Mouse (Mus musculus) midbrain, embryonic 12.5 days (tissue): ENCODE measurements around the gene Vipr1. TPM values are rescaled to one million over a fixed set of nuclear protein-coding genes. Genes with fewer than 3 reads are reported as not detected.

Source experiments
- ATAC-seq: fragments of 200-750 bp; cut with Nextera tagmentation; 2 replicates; pipeline ENCODE4 v1.8.0; 2017; ENCODE audit warnings: low read depth, moderate TSS enrichment, moderate library complexity; ENCODE audit not compliant: low FRiP score
- H3K27ac ChIP-seq: fragments of 300-500 bp; sonication (generic); replicated peaks from 2 replicates; pipeline ENCODE4 v1.5.1; 2016; ENCODE audit warnings: mild to moderate bottlenecking
- H3K27me3 ChIP-seq: fragments of 300-500 bp; sonication (generic); 2 replicates; pipeline ENCODE4 v1.6.1; 2016; ENCODE audit warnings: mild to moderate bottlenecking
- H3K36me3 ChIP-seq: fragments of 300-500 bp; sonication (generic); 2 replicates; pipeline ENCODE4 v1.6.1; 2016
- H3K4me1 ChIP-seq: fragments of 300-500 bp; sonication (generic); 2 replicates; pipeline ENCODE4 v1.6.1; 2016
- H3K4me2 ChIP-seq: fragments of 300-500 bp; sonication (generic); replicated peaks from 2 replicates; pipeline ENCODE4 v1.6.1; 2016; ENCODE audit warnings: mild to moderate bottlenecking, moderate library complexity
- H3K4me3 ChIP-seq: fragments of 300-500 bp; sonication (generic); 2 replicates; pipeline ENCODE4 v1.5.1; 2016; ENCODE audit warnings: mild to moderate bottlenecking
- H3K9ac ChIP-seq: fragments of 300-500 bp; sonication (generic); replicated peaks from 2 replicates; pipeline ENCODE4 v1.6.1; 2016; ENCODE audit warnings: mild to moderate bottlenecking, moderate library complexity
- H3K9me3 ChIP-seq: fragments of 300-500 bp; sonication (generic); 2 replicates; pipeline ENCODE4 v1.6.1; 2016; ENCODE audit warnings: mild to moderate bottlenecking
- WGBS: fragments of 180-500 bp; shearing (Covaris S2); methylation state at CpG from one replicate; pipeline ENCODE4 v1.1.7; 2016; 5-methylcytosine and 5-hydroxymethylcytosine counted together
- polyA plus RNA-seq: library from polyadenylated mRNA; unstranded; fragments of >200 nt; fragmentation: Nextera tagmentation; extraction: Ambion mirVana; gene quantifications from 2 replicates; pipeline ENCODE4 v1.2.1, GENCODE M21; 2016

Gene Vipr1
- polyA plus RNA-seq, 1 experiment from 2014 or later: 0.18 TPM

- 48% methylated on average over 16 of the region's 16 CpGs for WGBS
- Histone ChIP-seq H3K36me3 (no peaks in the 10 kb centered on the region), H3K9ac (no peak overlapping the region), H3K4me1 (peaks cover 21% of the 10 kb centered on the region; the same call in 1 of the 2 replicates), H3K4me2 (no peak overlapping the region), H3K27me3 (peaks cover 78% of the 10 kb centered on the region), H3K4me3 (no peak overlapping the region), H3K9me3 (no peaks in the 10 kb centered on the region), H3K27ac (no peak overlapping the region)
- no peak for ATAC-seq
Measured at GRCm38 (mm10) chr9:121639790-121640189, 2.7 kb upstream of the Vipr1 start.

DNA sequence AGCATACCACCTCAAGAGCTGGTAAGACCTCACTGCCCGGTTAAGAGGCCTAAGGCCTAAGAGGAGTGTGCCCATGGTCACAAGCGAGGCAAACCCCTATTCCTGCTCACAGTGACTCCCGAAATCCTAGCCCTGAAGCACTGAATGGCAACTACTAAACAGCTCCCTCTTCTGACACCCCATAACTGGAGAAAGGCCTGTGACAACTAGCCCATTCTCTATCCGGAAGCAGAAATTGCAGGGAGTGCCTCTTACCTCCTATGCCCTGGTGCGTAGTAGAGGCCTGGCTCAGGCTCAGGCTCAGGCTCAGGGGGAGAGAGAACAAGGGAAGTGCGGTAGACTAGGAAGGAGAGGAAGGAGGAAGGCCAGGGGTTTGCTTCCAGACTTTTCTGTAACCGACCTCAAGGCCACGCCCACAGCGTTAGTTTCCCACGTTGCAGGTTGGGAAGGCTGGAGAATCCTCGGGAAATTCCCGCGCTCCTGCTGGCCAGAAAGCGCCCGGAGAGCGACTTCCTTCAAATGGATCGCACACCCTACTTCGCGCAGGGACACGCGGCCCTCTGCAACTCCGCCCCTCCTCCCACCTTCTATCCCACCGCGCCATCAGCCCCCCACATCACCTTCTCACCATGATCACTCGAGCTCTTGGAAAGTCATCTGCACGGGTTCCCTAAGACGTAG, 1.1 kb upstream of the Vipr1 start:
- WGBS: 12% methylated on average over 27 of the region's 27 CpGs
- Histone ChIP-seq H3K9ac (peak overlapping the region; percentile 49; the same call in 1 of the 2 replicates), H3K4me3 (peak overlapping the region; percentile 49), H3K4me2 (peak overlapping the region; percentile 75), H3K27ac (no peak overlapping the region), H3K27me3 (peaks cover 78% of the 10 kb centered on the region), H3K36me3 (no peaks in the 10 kb centered on the region), H3K9me3 (no peaks in the 10 kb centered on the region), H3K4me1 (peaks cover 21% of the 10 kb centered on the region; the same call in 1 of the 2 replicates)
- ATAC-seq: no peak

- Histone ChIP-seq H3K4me1 (peaks cover 21% of the 10 kb centered on the region; the same call in 1 of the 2 replicates), H3K27me3 (peaks cover 78% of the 10 kb centered on the region), H3K4me2 (peak within 1 kb of the TSS; percentile 75), H3K9me3 (no peaks in the 10 kb centered on the region), H3K4me3 (peak within 1 kb of the TSS; percentile 49), H3K36me3 (no peaks in the 10 kb centered on the region), H3K27ac (no peak within 1 kb of the TSS), H3K9ac (peak within 1 kb of the TSS; percentile 49)
- ATAC-seq: peak; percentile 51
- under 1% methylated on average over 26 of the region's 26 CpGs for WGBS
Measured at GRCm38 (mm10) chr9:121642001-121642400, 515 bp upstream of the Vipr1 start, which contains the start of gene Lyzl4. TSS of gene Lyzl4 (minus strand) at chr9:121642096.

GRCm38 (mm10) chr9:121644855-121645254, 2.3 kb downstream of the Vipr1 start:
- peaks cover 21% of the 10 kb centered on the region; the same call in 1 of the 2 replicates for H3K4me1 ChIP-seq
- 76% methylated on average over 3 of the region's 3 CpGs for WGBS
- no peak overlapping the region for H3K9ac ChIP-seq
- H3K9me3 ChIP-seq: no peaks in the 10 kb centered on the region
- H3K36me3 ChIP-seq: no peaks in the 10 kb centered on the region
- ATAC-seq: no peak
- peaks cover 55% of the 10 kb centered on the region for H3K27me3 ChIP-seq
- no peak overlapping the region for H3K4me2 ChIP-seq
- H3K27ac ChIP-seq: no peak overlapping the region
- no peak overlapping the region for H3K4me3 ChIP-seq

GRCm38 (mm10) chr9:121647026-121647425, 4.5 kb downstream of the Vipr1 start:
- ATAC-seq: no peak
- Histone ChIP-seq H3K9me3 (no peaks in the 10 kb centered on the region), H3K36me3 (no peaks in the 10 kb centered on the region), H3K27ac (no peak overlapping the region), H3K9ac (no peak overlapping the region), H3K4me3 (no peak overlapping the region), H3K27me3 (peaks cover 33% of the 10 kb centered on the region), H3K4me1 (peaks cover 13% of the 10 kb centered on the region; the same call in 1 of the 2 replicates), H3K4me2 (no peak overlapping the region)
- 85% methylated on average over 7 of the region's 7 CpGs for whole genome bisulfite sequencing

- ATAC-seq: no peak
- Histone ChIP-seq H3K9ac (no peak overlapping the region), H3K4me3 (no peak overlapping the region), H3K27ac (no peak overlapping the region), H3K9me3 (no peaks in the 10 kb centered on the region), H3K36me3 (no peaks in the 10 kb centered on the region), H3K4me2 (no peak overlapping the region), H3K27me3 (no peaks in the 10 kb centered on the region), H3K4me1 (no peaks in the 10 kb centered on the region)
- 88% methylated on average over 10 of the region's 10 CpGs for WGBS
Measured at GRCm38 (mm10) chr9:121653668-121654067, 11.2 kb downstream of the Vipr1 start.

DNA sequence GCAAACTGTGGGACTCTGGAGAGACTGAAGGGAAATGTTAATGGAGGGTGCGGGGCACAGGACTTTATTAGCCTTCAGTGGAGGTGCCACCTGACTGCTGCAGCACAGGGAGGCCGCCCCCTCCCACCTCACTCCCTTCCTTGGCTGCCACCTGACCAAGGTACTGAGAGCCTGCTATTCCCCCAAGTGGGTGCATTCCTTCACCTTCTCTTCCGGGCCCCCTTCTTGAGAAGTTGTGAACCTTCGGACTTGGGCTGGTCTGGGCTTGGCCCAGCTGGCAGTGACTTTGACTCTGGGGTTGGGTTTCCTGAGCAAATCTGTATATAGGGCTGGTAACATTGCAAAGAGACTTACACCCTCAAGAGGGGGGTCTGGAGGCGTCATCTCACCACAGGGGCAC, 13.8 kb downstream of the Vipr1 start:
- Histone ChIP-seq H3K9me3 (no peaks in the 10 kb centered on the region), H3K36me3 (no peaks in the 10 kb centered on the region), H3K4me3 (no peak overlapping the region), H3K27ac (no peak overlapping the region), H3K9ac (no peak overlapping the region), H3K4me1 (no peaks in the 10 kb centered on the region), H3K27me3 (peaks cover 7% of the 10 kb centered on the region), H3K4me2 (no peak overlapping the region)
- no peak for ATAC-seq
- WGBS: 84% methylated on average over 5 of the region's 5 CpGs

DNA sequence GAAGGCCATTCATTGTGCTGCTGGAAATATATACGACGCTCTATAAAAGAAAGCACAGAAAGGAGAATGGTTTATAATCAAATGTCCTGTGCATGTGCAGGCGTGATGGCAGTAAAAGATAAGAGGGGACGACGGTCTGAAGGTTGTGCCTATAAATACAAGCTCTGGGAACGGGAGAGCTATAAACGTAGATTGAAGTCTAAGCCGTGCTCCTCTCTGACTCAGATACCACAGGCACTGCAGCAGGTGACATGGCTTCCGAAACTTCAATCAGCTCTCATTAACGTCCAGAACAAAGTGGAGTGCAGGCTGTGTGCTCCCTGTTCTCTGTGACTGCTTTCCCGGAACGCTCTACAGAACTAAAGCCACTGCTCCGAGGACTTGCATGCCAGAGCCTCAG, 14.6 kb downstream of the Vipr1 start:
- 77% methylated on average over 13 of the region's 13 CpGs for WGBS
- H3K4me2 ChIP-seq: no peak overlapping the region
- H3K36me3 ChIP-seq: no peaks in the 10 kb centered on the region
- H3K27ac ChIP-seq: no peak overlapping the region
- H3K4me1 ChIP-seq: no peaks in the 10 kb centered on the region
- H3K9me3 ChIP-seq: no peaks in the 10 kb centered on the region
- ATAC-seq: no peak
- no peak overlapping the region for H3K4me3 ChIP-seq
- no peak overlapping the region for H3K9ac ChIP-seq
- H3K27me3 ChIP-seq: peaks cover 8% of the 10 kb centered on the region

DNA sequence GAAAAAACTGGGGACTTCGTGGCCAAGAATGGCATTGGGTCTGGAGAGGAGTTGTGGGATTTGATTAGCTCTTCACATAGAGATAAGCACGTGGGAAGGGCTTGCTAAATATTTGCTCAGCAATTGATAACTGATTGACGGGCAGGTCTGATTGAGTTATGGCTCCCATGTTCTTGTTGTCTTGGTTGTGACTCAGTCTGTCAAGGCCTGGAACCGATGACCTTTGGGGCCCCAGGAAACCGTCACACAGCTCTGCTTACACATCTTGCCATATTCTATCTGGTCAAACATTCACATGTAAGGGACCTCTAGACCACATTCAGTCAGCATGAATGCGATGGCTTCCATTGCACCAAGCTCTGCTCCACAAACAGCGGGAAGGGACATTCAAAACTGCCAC, 15.7 kb downstream of the Vipr1 start:
- H3K27ac ChIP-seq: no peak overlapping the region
- no peaks in the 10 kb centered on the region for H3K9me3 ChIP-seq
- ATAC-seq: no peak
- no peak overlapping the region for H3K4me2 ChIP-seq
- H3K36me3 ChIP-seq: no peaks in the 10 kb centered on the region
- peaks cover 8% of the 10 kb centered on the region for H3K27me3 ChIP-seq
- 85% methylated on average over 7 of the region's 7 CpGs for WGBS
- H3K4me3 ChIP-seq: no peak overlapping the region
- no peaks in the 10 kb centered on the region for H3K4me1 ChIP-seq
- no peak overlapping the region for H3K9ac ChIP-seq

DNA sequence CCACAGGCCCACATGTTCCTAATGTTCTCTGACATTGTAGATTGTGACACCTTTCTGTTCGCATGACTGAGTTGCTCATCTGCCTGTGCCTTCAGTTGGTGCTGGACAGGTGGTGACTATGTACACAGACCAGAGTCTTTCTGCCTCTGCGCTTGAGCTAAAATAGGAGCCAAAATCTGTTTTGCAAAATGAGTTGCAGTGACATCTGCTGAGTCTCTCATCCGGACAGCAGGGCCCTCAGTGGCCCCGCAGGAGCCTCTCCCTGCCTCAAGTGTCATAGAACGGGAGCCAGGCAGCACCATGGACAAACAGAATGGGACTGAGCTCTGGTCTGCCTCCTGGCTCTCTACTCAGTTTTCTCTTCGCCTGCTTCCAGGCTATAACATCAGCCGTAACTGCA, 17.3 kb downstream of the Vipr1 start:
- Histone ChIP-seq H3K4me2 (no peak overlapping the region), H3K27ac (no peak overlapping the region), H3K9ac (no peak overlapping the region), H3K4me3 (no peak overlapping the region), H3K9me3 (no peaks in the 10 kb centered on the region), H3K27me3 (peaks cover 8% of the 10 kb centered on the region), H3K36me3 (no peaks in the 10 kb centered on the region), H3K4me1 (no peaks in the 10 kb centered on the region)
- 79% methylated on average over 7 of the region's 7 CpGs for WGBS
- ATAC-seq: no peak

- Histone ChIP-seq H3K4me2 (no peak overlapping the region), H3K9me3 (no peaks in the 10 kb centered on the region), H3K9ac (no peak overlapping the region), H3K36me3 (no peaks in the 10 kb centered on the region), H3K27me3 (peaks cover 26% of the 10 kb centered on the region), H3K27ac (no peak overlapping the region), H3K4me3 (no peak overlapping the region), H3K4me1 (0 out of 2 replicates have a peak, but pooled peaks cover 4% of the 10 kb centered on the region)
- 80% methylated on average over 6 of the region's 6 CpGs for WGBS
- ATAC-seq: no peak
Measured at GRCm38 (mm10) chr9:121663467-121663866, 21.0 kb downstream of the Vipr1 start.

- Histone ChIP-seq H3K36me3 (no peaks in the 10 kb centered on the region), H3K27me3 (peaks cover 32% of the 10 kb centered on the region), H3K4me3 (no peak overlapping the region), H3K4me2 (no peak overlapping the region), H3K9ac (no peak overlapping the region), H3K27ac (no peak overlapping the region), H3K4me1 (peaks cover 6% of the 10 kb centered on the region; the same call in 1 of the 2 replicates), H3K9me3 (no peaks in the 10 kb centered on the region)
- no peak for ATAC-seq
- WGBS: 88% methylated on average over 5 of the region's 5 CpGs
Measured at GRCm38 (mm10) chr9:121664104-121664503, 21.6 kb downstream of the Vipr1 start.
